ENCODE assay signal across 18 mouse cellular contexts in the genomic region with DNA sequence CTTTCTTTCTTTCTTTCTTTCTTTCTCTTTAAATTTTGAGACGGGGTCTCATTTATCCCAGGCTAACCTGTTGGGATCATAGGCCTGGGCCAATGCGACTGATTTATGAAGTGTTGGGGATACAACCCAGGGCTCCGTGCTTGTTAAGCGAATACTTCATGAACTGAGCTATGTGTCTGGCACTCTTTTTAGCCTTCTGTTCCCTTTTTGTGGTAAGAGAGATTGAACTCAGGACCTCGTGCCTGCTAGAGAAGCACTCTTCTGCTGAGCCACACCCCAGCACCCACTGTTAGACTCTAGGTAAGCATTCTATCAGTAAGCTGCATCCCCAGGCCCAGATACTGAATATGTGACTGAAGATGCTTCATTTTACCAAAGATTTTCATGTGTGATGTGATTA. TPM values are rescaled to one million over a fixed set of nuclear protein-coding genes. Genes with fewer than 3 reads are reported as not detected.
DNase-seq lines count a peak whose midpoint lies in the region; ATAC-seq and TF ChIP-seq lines count a peak whose summit lies in the region.
"Had no signal": no experiment of that assay in that cellular context is flagged by ENCODE, and none has a peak within 500 bp of the region (broad histone marks: within the 10 kb centered on the region; RNA-seq: fewer than 3 reads in every experiment).

No protein-coding gene starts in this region.

- no peaks in the 10 kb centered on the region; the same call in 1 of the 2 replicates for H3K4me1 ChIP-seq in lung, adult 2 months (ENCODE audit: control insufficient read depth, insufficient read depth, low read length)
- peaks cover 54% of the 10 kb centered on the region for H3K4me1 ChIP-seq in limb, embryonic 12.5 days (replicated peaks)
- peaks cover 6% of the 10 kb centered on the region for H3K4me1 ChIP-seq in hindbrain, embryonic 13.5 days (replicated peaks)
- H3K4me1 ChIP-seq in stomach, postnatal 0 days (replicated peaks; ENCODE audit: control insufficient read depth, insufficient read depth), result no peaks in the 10 kb centered on the region

- DNase-seq in lung, postnatal 14 days, result peak; percentile 22
- DNase-seq in lung, adult 2 months, result no peak
- no peak for DNase-seq in stomach, postnatal 0 days (ENCODE audit: low spot score)
- no peak for DNase-seq in cerebellum, adult 11 months
- DNase-seq: adrenal gland, adult 2 months; cerebellum, adult 18-20 months; cerebellum, postnatal 36 days; gastrocnemius, postnatal 14 days; liver; lung, adult 18-20 months; right cerebral cortex, postnatal 4 days had no signal

- no peak for TF ChIP-seq CTCF in lung, adult 2 months (IDR thresholded peaks at IDR 0.05; ENCODE audit: insufficient read depth, low read length)
- TF ChIP-seq CTCF in stomach, postnatal 0 days (IDR thresholded peaks at IDR 0.05; ENCODE audit: low read depth), result no peak

- H3K9ac ChIP-seq in limb, embryonic 12.5 days (replicated peaks), result no peak overlapping the region
- H3K9ac ChIP-seq in hindbrain, embryonic 13.5 days, result no peak overlapping the region
- H3K9ac ChIP-seq in stomach, postnatal 0 days (ENCODE audit: low read length), result no peak overlapping the region
- H3K9ac ChIP-seq: midbrain, embryonic 12.5 days had no signal

- peak overlapping the region; percentile 70 for H3K27ac ChIP-seq in limb, embryonic 12.5 days
- no peak overlapping the region for H3K27ac ChIP-seq in hindbrain, embryonic 13.5 days
- H3K27ac ChIP-seq in stomach, postnatal 0 days (replicated peaks), result no peak overlapping the region
- H3K27ac ChIP-seq: heart, embryonic 10.5 days; hindbrain, embryonic 10.5 days; midbrain, embryonic 12.5 days had no signal

- TF ChIP-seq POLR2A in lung, adult 2 months (IDR thresholded peaks at IDR 0.05; ENCODE audit: borderline replicate concordance, extremely low read depth, low read depth, low read length), result no peak

- no peaks in the 10 kb centered on the region for H3K27me3 ChIP-seq in limb, embryonic 12.5 days
- H3K27me3 ChIP-seq in hindbrain, embryonic 13.5 days, result peaks cover 18% of the 10 kb centered on the region
- H3K27me3 ChIP-seq in stomach, postnatal 0 days (ENCODE audit: control insufficient read depth, insufficient read depth, low read length), result no peaks in the 10 kb centered on the region

- H3K9me3 ChIP-seq in limb, embryonic 12.5 days, result no peaks in the 10 kb centered on the region
- H3K9me3 ChIP-seq in hindbrain, embryonic 13.5 days, result no peaks in the 10 kb centered on the region
- H3K9me3 ChIP-seq in stomach, postnatal 0 days (ENCODE audit: control insufficient read depth, low read length), result no peaks in the 10 kb centered on the region
- H3K9me3 ChIP-seq: heart, embryonic 10.5 days; hindbrain, embryonic 10.5 days; midbrain, embryonic 12.5 days had no signal

- H3K4me3 ChIP-seq in lung, adult 2 months (replicated peaks; ENCODE audit: extremely low read depth, low read depth, low read length), result no peak overlapping the region
- H3K4me3 ChIP-seq in limb, embryonic 12.5 days (replicated peaks), result no peak overlapping the region
- H3K4me3 ChIP-seq in hindbrain, embryonic 13.5 days, result no peak overlapping the region
- no peak overlapping the region for H3K4me3 ChIP-seq in stomach, postnatal 0 days (ENCODE audit: low read depth, low read length)
- H3K4me3 ChIP-seq: heart, embryonic 10.5 days; hindbrain, embryonic 10.5 days; midbrain, embryonic 12.5 days had no signal

- no peak for TF ChIP-seq EP300 in stomach, postnatal 0 days (optimal IDR thresholded peaks at IDR 0.05)

- no peak overlapping the region; the same call in 1 of the 2 replicates for H3K4me2 ChIP-seq in limb, embryonic 12.5 days
- H3K4me2 ChIP-seq in hindbrain, embryonic 13.5 days, result no peak overlapping the region
- no peak overlapping the region for H3K4me2 ChIP-seq in stomach, postnatal 0 days (replicated peaks; ENCODE audit: low read depth)
- H3K4me2 ChIP-seq: midbrain, embryonic 12.5 days had no signal

- peaks cover 10% of the 10 kb centered on the region for H3K36me3 ChIP-seq in limb, embryonic 12.5 days
- H3K36me3 ChIP-seq in hindbrain, embryonic 13.5 days, result peaks cover 5% of the 10 kb centered on the region; the same call in 1 of the 2 replicates
- H3K36me3 ChIP-seq in stomach, postnatal 0 days (ENCODE audit: control insufficient read depth, insufficient read depth, low read length), result no peaks in the 10 kb centered on the region

- 44% methylated on average over 5 of the region's 5 CpGs for whole genome bisulfite sequencing in lung, adult 2 months
- WGBS in limb, embryonic 12.5 days, result 12% methylated on average over 5 of the region's 5 CpGs
- WGBS in hindbrain, embryonic 13.5 days, result 68% methylated on average over 5 of the region's 5 CpGs
- 48% methylated on average over 5 of the region's 5 CpGs for WGBS in stomach, postnatal 0 days

- ATAC-seq in common myeloid progenitor, adult 5-6 weeks (replicated peaks; ENCODE audit: low read depth, poor library complexity, severe bottlenecking), result peak; percentile 57
- ATAC-seq in limb, embryonic 12.5 days (ENCODE audit: insufficient number of reproducible peaks, insufficient read depth, low FRiP score, low TSS enrichment, low read depth), result no peak
- ATAC-seq in hindbrain, embryonic 13.5 days (ENCODE audit: low FRiP score), result no peak
- ATAC-seq in stomach, postnatal 0 days (ENCODE audit: low FRiP score, low TSS enrichment), result no peak

RNA-seq across cellular contexts. Expression of gene Gpr4, which starts 5.2 kb away (rescaled TPM):
- polyA plus RNA-seq in lung, adult 2 months (2012; rRNA removed), result 21.6 and 29.5 TPM in 2 replicates
- not detected in 2 replicates for total RNA-seq in common myeloid progenitor, adult 5-6 weeks (2017)
- 4.4 and 5.7 TPM in 2 replicates for polyA plus RNA-seq in limb, embryonic 12.5 days (2016; fragmentation: Nextera tagmentation; extraction: Ambion mirVana)
- polyA plus RNA-seq in hindbrain, embryonic 13.5 days (2015; fragmentation: Nextera tagmentation; extraction: Ambion mirVana), result 1.8 and 2.3 TPM in 2 replicates
- 0.85 and 1.3 TPM in 2 replicates for polyA plus RNA-seq in stomach, postnatal 0 days (2015; fragmentation: Nextera tagmentation; extraction: Ambion mirVana)
- total RNA-seq: neutrophil, adult 5-6 weeks had no signal

RNA-seq across cellular contexts. Expression of gene Opa3, which starts 10.6 kb away (rescaled TPM):
- polyA plus RNA-seq in lung, adult 2 months (2012; rRNA removed), result 24.6 and 27.6 TPM in 2 replicates
- 22.4 and 24.0 TPM in 2 replicates for total RNA-seq in common myeloid progenitor, adult 5-6 weeks (2017)
- polyA plus RNA-seq in limb, embryonic 12.5 days (2016; fragmentation: Nextera tagmentation; extraction: Ambion mirVana), result 38.7 and 39.5 TPM in 2 replicates
- polyA plus RNA-seq in hindbrain, embryonic 13.5 days (2015; fragmentation: Nextera tagmentation; extraction: Ambion mirVana), result 36.9 and 37.1 TPM in 2 replicates
- polyA plus RNA-seq in stomach, postnatal 0 days (2015; fragmentation: Nextera tagmentation; extraction: Ambion mirVana), result 20.3 and 20.7 TPM in 2 replicates

RNA-seq across cellular contexts. Expression of gene Eml2, which starts 41.3 kb away (rescaled TPM):
- polyA plus RNA-seq in lung, adult 2 months (2012; rRNA removed), result 73.7 and 81.5 TPM in 2 replicates
- 10.6 and 15.9 TPM in 2 replicates for total RNA-seq in common myeloid progenitor, adult 5-6 weeks (2017)
- polyA plus RNA-seq in limb, embryonic 12.5 days (2016; fragmentation: Nextera tagmentation; extraction: Ambion mirVana), result 3.9 and 5.9 TPM in 2 replicates
- 6.6 and 8.2 TPM in 2 replicates for polyA plus RNA-seq in hindbrain, embryonic 13.5 days (2015; fragmentation: Nextera tagmentation; extraction: Ambion mirVana)
- 8.4 and 8.8 TPM in 2 replicates for polyA plus RNA-seq in stomach, postnatal 0 days (2015; fragmentation: Nextera tagmentation; extraction: Ambion mirVana)

RNA-seq across cellular contexts. Expression of gene Gipr, which starts 51.6 kb away (rescaled TPM):
- polyA plus RNA-seq in lung, adult 2 months (2012; rRNA removed), result 0.19 and 0.24 TPM in 2 replicates
- not detected in 2 replicates for total RNA-seq in common myeloid progenitor, adult 5-6 weeks (2017)
- polyA plus RNA-seq in limb, embryonic 12.5 days (2016; fragmentation: Nextera tagmentation; extraction: Ambion mirVana), result 0.18 and 0.36 TPM in 2 replicates
- 1.6 and 2.3 TPM in 2 replicates for polyA plus RNA-seq in hindbrain, embryonic 13.5 days (2015; fragmentation: Nextera tagmentation; extraction: Ambion mirVana)
- 0.22 and 0.27 TPM in 2 replicates for polyA plus RNA-seq in stomach, postnatal 0 days (2015; fragmentation: Nextera tagmentation; extraction: Ambion mirVana)
- total RNA-seq: neutrophil, adult 5-6 weeks had no signal

RNA-seq across cellular contexts. Expression of gene Vasp, which starts 54.1 kb away (rescaled TPM):
- polyA plus RNA-seq in lung, adult 2 months (2012; rRNA removed), result 194 TPM in 2 replicates
- 47.6 and 61.7 TPM in 2 replicates for total RNA-seq in common myeloid progenitor, adult 5-6 weeks (2017)
- 66.4 and 68.8 TPM in 2 replicates for polyA plus RNA-seq in limb, embryonic 12.5 days (2016; fragmentation: Nextera tagmentation; extraction: Ambion mirVana)
- 38.5 and 39.7 TPM in 2 replicates for polyA plus RNA-seq in hindbrain, embryonic 13.5 days (2015; fragmentation: Nextera tagmentation; extraction: Ambion mirVana)
- polyA plus RNA-seq in stomach, postnatal 0 days (2015; fragmentation: Nextera tagmentation; extraction: Ambion mirVana), result 108 and 120 TPM in 2 replicates
